In the genomic region with DNA sequence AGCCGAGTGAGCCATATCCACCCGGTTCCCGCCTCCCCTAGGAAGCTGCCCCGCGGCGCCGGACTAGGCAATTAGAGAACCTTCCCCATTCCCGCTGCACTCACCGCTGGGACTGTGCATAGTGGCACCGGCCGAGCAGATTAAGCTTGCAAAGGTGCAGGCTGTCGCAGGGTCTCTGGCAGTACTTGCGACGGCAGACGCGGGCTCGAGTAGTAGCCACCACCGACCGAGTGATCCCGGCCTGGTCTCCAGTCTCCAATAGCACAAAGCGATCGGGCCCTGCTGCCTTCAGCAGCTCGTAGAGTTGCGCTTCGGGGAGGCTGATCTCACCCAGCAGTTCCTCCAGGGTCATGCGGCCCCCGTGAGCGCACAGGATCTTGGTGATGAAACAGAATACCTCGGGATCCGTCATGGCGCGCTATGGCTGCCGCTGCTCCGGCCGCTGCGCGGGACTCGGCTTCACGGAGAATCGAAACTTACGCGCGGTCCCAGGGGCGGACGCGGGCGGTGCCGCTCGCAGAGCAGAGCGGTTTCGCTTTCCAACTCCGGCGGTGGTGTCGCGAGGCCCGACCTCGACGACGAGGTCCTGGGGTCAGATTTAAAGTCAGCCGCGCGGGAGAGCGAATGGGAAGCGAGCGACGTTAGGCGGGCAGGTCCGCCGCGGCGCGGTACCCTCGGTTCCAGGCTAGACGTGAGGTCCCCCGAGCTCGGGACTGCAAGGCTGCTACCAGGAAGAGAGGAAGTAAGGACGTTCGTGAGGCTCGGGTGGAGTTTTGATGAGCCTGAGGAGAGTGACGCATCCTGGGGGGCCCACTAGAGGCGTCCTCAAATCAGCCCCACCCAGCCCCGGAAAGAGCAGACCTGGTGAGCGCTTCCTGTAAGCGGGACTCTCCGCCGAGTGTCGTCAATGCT, we compare ENCODE assay signal across 8 mouse cellular contexts. TPM values are rescaled to one million over a fixed set of nuclear protein-coding genes. Genes with fewer than 3 reads are reported as not detected.
DNase-seq lines count a peak whose midpoint lies in the region; ATAC-seq and TF ChIP-seq lines count a peak whose summit lies in the region.

Gene Zc3hav1, minus strand, starts transcription at position 793 of the 912 bp plus-strand sequence.

- peak; percentile 85 for TF ChIP-seq POLR2A in heart, adult 2 months (IDR thresholded peaks at IDR 0.05; ENCODE audit: insufficient read depth, low read depth, low read length)
- no peak for TF ChIP-seq POLR2A in limb, embryonic 14.5 days (IDR thresholded peaks at IDR 0.05; ENCODE audit: borderline replicate concordance, extremely low read depth, insufficient read depth, insufficient read length)

- peak; percentile 45 for ATAC-seq in cerebellum, adult (ENCODE audit: insufficient number of reproducible peaks, low FRiP score, low TSS enrichment)
- peak; percentile 62; the same call in 1 of the 2 replicates for ATAC-seq in embryonic facial prominence, embryonic 13.5 days (ENCODE audit: insufficient number of reproducible peaks, insufficient read depth, low FRiP score, low TSS enrichment, low read depth)
- ATAC-seq in limb, embryonic 14.5 days (ENCODE audit: low FRiP score, low read depth) = peak; percentile 73
- ATAC-seq in midbrain, embryonic 16.5 days = peak; percentile 66; the same call in 1 of the 2 replicates

- intact Hi-C loops in heart, adult 2 months (cut with DNase I) = loop anchor here (1.0 to 10.0 kb wide), 3 partner anchors 27 to 181 kb away; partner anchors contain the start of genes Fmc1, Ttc26 and Ubn2

- peaks cover 16% of the 10 kb centered on the region for H3K4me1 ChIP-seq in embryonic facial prominence, embryonic 13.5 days
- peaks cover 6% of the 10 kb centered on the region for H3K4me1 ChIP-seq in heart, adult 2 months (ENCODE audit: control insufficient read depth, insufficient read depth, low read length)
- H3K4me1 ChIP-seq in limb, embryonic 14.5 days (ENCODE audit: control insufficient read depth, insufficient read depth, low read length) = no peaks in the 10 kb centered on the region
- H3K4me1 ChIP-seq in midbrain, embryonic 16.5 days (ENCODE audit: control insufficient read depth, insufficient read depth, low read length) = peaks cover 15% of the 10 kb centered on the region

- under 1% methylated on average over 87 of the region's 87 CpGs for WGBS in embryonic facial prominence, embryonic 13.5 days
- WGBS in heart, adult 2 months = under 1% methylated on average over 87 of the region's 87 CpGs
- WGBS in limb, embryonic 14.5 days = under 1% methylated on average over 85 of the region's 87 CpGs
- under 1% methylated on average over 87 of the region's 87 CpGs for WGBS in midbrain, embryonic 16.5 days

- DNase-seq in cerebellum, adult 11-12 months = no peak
- peak; percentile 89 to 91 for DNase-seq in heart, adult 2 months
- peak; percentile 68 to 77 for DNase-seq in kidney, adult 8-10 months
- peak; percentile 54 for DNase-seq in limb, embryonic 14.5 days (ENCODE audit: low spot score)
- peak; percentile 76 to 83 for DNase-seq in spleen, postnatal 14 days (ENCODE audit: low spot score in 2 of 2)

- no peak within 1 kb of the TSS for H3K27ac ChIP-seq in embryonic facial prominence, embryonic 13.5 days
- H3K27ac ChIP-seq in heart, adult 2 months = peak within 1 kb of the TSS; percentile 97
- no peak within 1 kb of the TSS for H3K27ac ChIP-seq in limb, embryonic 14.5 days (replicated peaks; ENCODE audit: low read depth, low read length)
- H3K27ac ChIP-seq in midbrain, embryonic 16.5 days (ENCODE audit: low read length) = no peak within 1 kb of the TSS

- no peaks in the 10 kb centered on the region for H3K36me3 ChIP-seq in embryonic facial prominence, embryonic 13.5 days
- H3K36me3 ChIP-seq in heart, adult 2 months (ENCODE audit: control insufficient read depth, insufficient read depth, low read length) = 0 out of 2 replicates have a peak, but pooled peaks cover 2% of the 10 kb centered on the region
- H3K36me3 ChIP-seq in limb, embryonic 14.5 days (ENCODE audit: control insufficient read depth, insufficient read depth, low read length) = no peaks in the 10 kb centered on the region
- no peaks in the 10 kb centered on the region for H3K36me3 ChIP-seq in midbrain, embryonic 16.5 days (ENCODE audit: control insufficient read depth, insufficient read depth, low read length)

- TF ChIP-seq CTCF in heart, adult 2 months (IDR thresholded peaks at IDR 0.05) = no peak

- peak within 1 kb of the TSS; percentile 73 for H3K4me2 ChIP-seq in embryonic facial prominence, embryonic 13.5 days
- peak within 1 kb of the TSS; percentile 77 for H3K4me2 ChIP-seq in limb, embryonic 14.5 days (replicated peaks; ENCODE audit: low read depth, low read length, severe bottlenecking)
- H3K4me2 ChIP-seq in midbrain, embryonic 16.5 days (ENCODE audit: low read length) = peak within 1 kb of the TSS; percentile 73

- no peak for TF ChIP-seq EP300 in heart, adult 2 months (IDR thresholded peaks at IDR 0.05; ENCODE audit: insufficient read depth, low read depth, low read length)

- H3K79me2 ChIP-seq in heart, adult 2 months (replicated peaks; ENCODE audit: control insufficient read depth, insufficient read depth, low read length) = 0 out of 2 replicates have a peak, but pooled peaks cover 3% of the 10 kb centered on the region

- H3K27me3 ChIP-seq in embryonic facial prominence, embryonic 13.5 days = peaks cover 88% of the 10 kb centered on the region
- H3K27me3 ChIP-seq in heart, adult 2 months (ENCODE audit: control insufficient read depth, insufficient read depth, low read length) = no peaks in the 10 kb centered on the region
- peaks cover 51% of the 10 kb centered on the region for H3K27me3 ChIP-seq in limb, embryonic 14.5 days (ENCODE audit: control insufficient read depth, insufficient read depth, low read length)
- H3K27me3 ChIP-seq in midbrain, embryonic 16.5 days (ENCODE audit: control insufficient read depth, insufficient read depth, low read depth, low read length) = peaks cover 42% of the 10 kb centered on the region

- peak within 1 kb of the TSS; percentile 64 for H3K9ac ChIP-seq in embryonic facial prominence, embryonic 13.5 days
- H3K9ac ChIP-seq in heart, adult 2 months (ENCODE audit: low read depth, low read length) = peak within 1 kb of the TSS; percentile 88
- peak within 1 kb of the TSS; percentile 54 for H3K9ac ChIP-seq in limb, embryonic 14.5 days (ENCODE audit: low read depth, low read length, severe bottlenecking)
- H3K9ac ChIP-seq in midbrain, embryonic 16.5 days (ENCODE audit: low read depth, low read length) = peak within 1 kb of the TSS; percentile 41; the same call in 1 of the 2 replicates

- H3K9me3 ChIP-seq in embryonic facial prominence, embryonic 13.5 days = no peaks in the 10 kb centered on the region
- no peaks in the 10 kb centered on the region for H3K9me3 ChIP-seq in limb, embryonic 14.5 days (ENCODE audit: control insufficient read depth, low read length)
- no peaks in the 10 kb centered on the region for H3K9me3 ChIP-seq in midbrain, embryonic 16.5 days (replicated peaks; ENCODE audit: control insufficient read depth, low read length, poor library complexity, severe bottlenecking)

- peak within 1 kb of the TSS; percentile 62 for H3K4me3 ChIP-seq in embryonic facial prominence, embryonic 13.5 days
- peak within 1 kb of the TSS; percentile 52 for H3K4me3 ChIP-seq in heart, adult 2 months
- H3K4me3 ChIP-seq in limb, embryonic 14.5 days (replicated peaks; ENCODE audit: low read length) = peak within 1 kb of the TSS; percentile 68
- H3K4me3 ChIP-seq in midbrain, embryonic 16.5 days (ENCODE audit: low read depth, low read length) = peak within 1 kb of the TSS; percentile 46

RNA-seq across cellular contexts. Expression of gene Zc3hav1, which starts in this region (rescaled TPM):
- 3.2 and 4.0 TPM in 2 replicates for polyA plus RNA-seq in embryonic facial prominence, embryonic 13.5 days (2015; fragmentation: Nextera tagmentation; extraction: Ambion mirVana)
- total RNA-seq in heart, adult 2 months (2021) = 10 to 100 TPM; 13.9 to 14.6 TPM
- 7.9 and 11.2 TPM in 2 replicates for polyA plus RNA-seq in heart, adult 2 months (2012; rRNA removed)
- polyA plus RNA-seq in limb, embryonic 14.5 days (2012; rRNA removed) = 4.3 and 4.5 TPM in 2 replicates
- polyA plus RNA-seq in limb, embryonic 14.5 days (2014; fragmentation: Nextera tagmentation; extraction: Ambion mirVana) = 3.5 and 4.3 TPM in 2 replicates
- polyA plus RNA-seq in midbrain, embryonic 16.5 days (2015; fragmentation: Nextera tagmentation; extraction: Ambion mirVana) = 1.0 and 1.1 TPM in 2 replicates
